Mouse (Mus musculus) adrenal gland, postnatal 14 days (tissue): ENCODE measurements at regions not wholly inside any gene's neighbourhood (a gene's known extent, or its start where the extent isn't known, plus 50 kb on each side); places are given as distances from the start of the nearest gene placed in this dataset.

Experiments
- DNase-seq: peaks from one replicate; pipeline ENCODE4 v3.0.0; 2021; ENCODE audit warnings: mixed read lengths

DNA sequence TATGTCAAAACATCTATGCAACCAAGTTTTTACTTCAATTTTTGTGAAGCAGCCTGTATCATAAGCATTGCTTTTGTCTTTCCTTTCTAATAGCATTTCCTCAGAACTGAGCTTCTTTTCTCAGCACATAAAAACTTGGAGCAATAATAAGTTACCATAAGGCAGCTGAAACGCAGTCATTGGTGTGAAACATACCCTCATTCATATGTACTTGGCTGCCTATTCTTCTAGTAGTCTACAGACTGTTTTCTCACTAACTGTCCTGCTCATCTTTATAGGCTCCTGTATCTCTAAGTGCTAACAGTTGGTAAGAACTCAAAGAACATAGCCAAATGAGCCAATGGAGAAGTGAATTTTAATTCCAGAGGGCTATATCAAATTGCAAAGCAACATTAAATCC lies 454.6 kb upstream of the Ptprd start:
- DNase-seq, result no peak

DNA sequence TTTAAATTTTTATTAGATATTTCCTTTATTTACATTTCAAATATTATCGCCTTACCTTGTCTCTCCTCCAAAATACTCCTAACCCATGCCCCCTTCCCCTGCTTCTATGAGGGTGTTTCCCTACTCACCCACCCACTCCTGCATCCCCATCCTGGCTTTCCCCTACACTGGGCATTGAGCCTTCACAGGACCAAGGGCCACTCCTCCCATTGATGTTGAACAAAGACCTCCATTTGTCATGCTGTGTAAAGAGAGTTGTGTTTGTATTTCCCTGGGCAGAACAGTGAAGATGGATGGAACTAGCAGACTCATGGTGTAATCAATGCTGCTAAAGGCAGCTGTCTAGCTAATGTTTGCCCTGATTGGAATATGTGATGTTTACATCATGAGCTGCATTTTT lies 431.0 kb upstream of the Ptprd start:
- no peak for DNase-seq

DNA sequence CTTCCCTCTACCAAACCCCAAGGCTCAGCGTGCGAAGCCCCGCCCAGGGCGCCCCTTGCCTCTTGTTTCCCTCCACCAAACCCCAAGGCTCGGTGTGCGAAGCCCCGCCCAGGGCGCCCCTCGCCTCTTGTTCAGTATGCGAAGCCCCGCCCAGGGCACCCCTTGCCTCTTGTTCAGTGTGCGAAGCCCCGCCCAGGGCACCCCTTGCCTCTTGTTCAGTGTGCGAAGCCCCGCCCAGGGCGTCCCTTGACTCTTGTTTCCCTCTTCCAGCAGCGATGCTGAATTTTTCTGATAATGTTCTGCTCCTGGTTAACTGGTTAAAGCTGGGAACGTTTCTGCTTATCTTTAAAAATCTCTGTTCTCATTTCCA lies 394.7 kb upstream of the Ptprd start:
- no peak for DNase-seq

DNA sequence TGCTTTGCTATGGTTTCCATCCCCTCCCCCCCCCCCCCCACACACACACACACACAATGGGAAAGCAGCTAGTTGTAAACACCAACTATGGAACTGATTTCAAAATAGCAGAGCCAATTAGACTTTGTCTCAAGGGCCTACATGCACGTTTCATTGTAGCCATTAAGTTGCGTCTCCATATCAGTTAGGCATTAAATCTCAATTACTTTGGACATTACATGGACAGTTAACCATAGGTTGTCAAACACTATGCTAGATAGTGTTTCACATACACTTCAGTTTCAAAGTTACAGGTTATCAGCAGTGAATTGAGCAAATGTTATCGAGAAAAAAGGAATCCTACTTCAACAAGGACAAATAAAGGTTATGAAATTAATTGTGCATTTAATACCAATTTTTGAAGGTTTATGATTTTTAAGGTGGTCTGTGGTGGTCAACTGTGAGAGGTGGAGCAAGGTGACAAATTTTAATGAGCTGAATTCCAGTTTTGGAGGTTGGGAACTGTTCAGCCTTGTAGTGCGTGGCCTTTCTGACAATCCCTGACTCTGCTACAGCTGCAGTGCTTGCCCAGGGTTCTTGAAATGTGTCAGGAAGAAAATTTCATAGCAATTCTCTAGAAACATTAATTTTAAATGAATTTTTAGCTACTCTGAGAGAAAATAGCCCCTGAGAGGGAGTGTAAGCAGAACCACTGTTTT lies 394.2 kb upstream of the Ptprd start:
- DNase-seq, result no peak

DNA sequence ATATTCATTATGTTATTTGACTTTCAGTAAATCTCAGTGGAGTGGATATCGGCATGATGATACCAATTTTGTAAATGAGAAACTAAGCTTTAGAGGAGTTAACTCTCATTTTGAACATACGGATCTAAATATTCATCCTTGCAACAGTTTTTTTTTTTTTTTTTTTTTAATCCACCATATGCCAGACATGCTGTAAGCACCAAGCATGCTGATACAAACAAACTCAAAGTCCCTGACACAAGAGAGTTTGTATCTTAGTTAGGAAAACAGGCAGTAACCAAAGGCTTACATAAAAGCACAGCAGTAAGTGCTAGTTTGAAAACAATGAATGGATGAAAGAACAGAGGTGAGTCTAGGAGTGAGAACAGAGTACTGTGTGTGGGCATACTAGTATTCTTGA lies 369.8 kb upstream of the Ptprd start:
- DNase-seq, result no peak

DNA sequence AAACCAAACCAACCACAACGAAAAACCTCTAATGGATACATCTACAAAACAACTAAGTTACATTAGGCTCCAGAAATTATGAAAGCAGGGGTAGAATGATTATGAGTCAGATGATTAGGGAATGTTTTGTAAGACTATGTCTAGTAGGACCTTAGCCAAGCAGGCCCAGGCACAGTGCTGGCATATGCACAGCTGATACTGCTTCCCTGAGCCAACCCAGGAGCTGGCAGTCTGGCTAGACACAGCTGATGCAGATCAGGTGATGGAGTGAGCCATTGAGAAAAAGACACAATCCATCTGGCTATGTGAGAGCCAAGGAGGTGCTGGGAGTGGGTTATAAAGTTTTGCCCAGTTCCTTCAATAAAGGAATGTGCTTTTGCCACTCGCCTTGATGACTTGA lies 353.6 kb upstream of the Ptprd start:
- peak; percentile 4 for DNase-seq
